ENCODE assay signal across 11 mouse cellular contexts in genomic region chr5:101091027-101091598, GRCm38 (mm10).
DNase-seq lines count a peak whose midpoint lies in the region; ATAC-seq and TF ChIP-seq lines count a peak whose summit lies in the region.
"Had no signal": no experiment of that assay in that cellular context is flagged by ENCODE, and none has a peak within 500 bp of the region (broad histone marks: within the 10 kb centered on the region; RNA-seq: fewer than 3 reads in every experiment).

No protein-coding gene starts in this region.

- H3K9ac ChIP-seq in hindbrain, embryonic 12.5 days, result no peak overlapping the region
- peak overlapping the region; percentile 5; the same call in 1 of the 2 replicates for H3K9ac ChIP-seq in neural tube, embryonic 14.5 days (replicated peaks; ENCODE audit: low read depth, low read length)
- H3K9ac ChIP-seq: liver, embryonic 12.5 days had no signal

- H3K36me3 ChIP-seq in hindbrain, embryonic 12.5 days, result no peaks in the 10 kb centered on the region
- no peaks in the 10 kb centered on the region for H3K36me3 ChIP-seq in neural tube, embryonic 14.5 days (ENCODE audit: control insufficient read depth, insufficient read depth, low read length)
- H3K36me3 ChIP-seq: liver, embryonic 12.5 days had no signal

- H3K4me3 ChIP-seq in hindbrain, embryonic 12.5 days, result no peak overlapping the region
- no peak overlapping the region for H3K4me3 ChIP-seq in neural tube, embryonic 14.5 days (ENCODE audit: low read depth, low read length)
- H3K4me3 ChIP-seq: liver, embryonic 12.5 days had no signal

- no peak for TF ChIP-seq POLR2A in brain, embryonic 14.5 days (IDR thresholded peaks at IDR 0.05; ENCODE audit: borderline replicate concordance, extremely low read depth, insufficient read depth, insufficient read length, poor library complexity, severe bottlenecking)

- H3K27me3 ChIP-seq in hindbrain, embryonic 12.5 days, result 0 out of 2 replicates have a peak, but pooled peaks cover 2% of the 10 kb centered on the region
- no peaks in the 10 kb centered on the region for H3K27me3 ChIP-seq in neural tube, embryonic 14.5 days (ENCODE audit: control insufficient read depth, insufficient read depth, low read length)
- H3K27me3 ChIP-seq: liver, embryonic 12.5 days had no signal

- TF ChIP-seq CTCF in brain, embryonic 14.5 days (IDR thresholded peaks at IDR 0.05; ENCODE audit: borderline replicate concordance, extremely low read depth, insufficient read depth, insufficient read length), result no peak

- WGBS in hindbrain, embryonic 12.5 days, result 45% methylated on average over 21 of the region's 21 CpGs
- WGBS in neural tube, embryonic 14.5 days, result 21% methylated on average over 21 of the region's 21 CpGs

- peaks cover 13% of the 10 kb centered on the region for H3K4me1 ChIP-seq in hindbrain, embryonic 12.5 days
- peaks cover 11% of the 10 kb centered on the region; the same call in 1 of the 2 replicates for H3K4me1 ChIP-seq in neural tube, embryonic 14.5 days (ENCODE audit: control insufficient read depth, insufficient read depth, low read length)
- H3K4me1 ChIP-seq: liver, embryonic 12.5 days had no signal

- peak overlapping the region; percentile 5; the same call in 1 of the 2 replicates for H3K4me2 ChIP-seq in hindbrain, embryonic 12.5 days (replicated peaks)
- peak overlapping the region; percentile 9; the same call in 1 of the 2 replicates for H3K4me2 ChIP-seq in neural tube, embryonic 14.5 days (ENCODE audit: low read depth, low read length)
- H3K4me2 ChIP-seq: liver, embryonic 12.5 days had no signal

- DNase-seq in layer of hippocampus, postnatal 14 days (ENCODE audit: low spot score in 2 of 2), result peak; percentile 16 to 25
- no peak for DNase-seq in layer of hippocampus, postnatal 25 days (ENCODE audit: extremely low spot score in 1 of 2, low spot score in 1 of 2)
- DNase-seq in brain, embryonic 14.5 days (ENCODE audit: low read depth), result peak; percentile 94
- no peak for DNase-seq in spleen, postnatal 10 days (ENCODE audit: low spot score in 2 of 2)
- no peak for DNase-seq in thymus, postnatal 4 days
- DNase-seq: adrenal gland, adult 2 months; cerebellum, adult 2 months; kidney, postnatal 4 days had no signal

- peak; percentile 82 for ATAC-seq in hindbrain, embryonic 12.5 days (ENCODE audit: low FRiP score)
- ATAC-seq in neural tube, embryonic 14.5 days (ENCODE audit: low read depth), result peak; percentile 86
- ATAC-seq: liver, embryonic 12.5 days had no signal

- peak overlapping the region; percentile 74 for H3K27ac ChIP-seq in hindbrain, embryonic 12.5 days
- peak overlapping the region; percentile 74 for H3K27ac ChIP-seq in neural tube, embryonic 14.5 days (ENCODE audit: low read depth, low read length)
- H3K27ac ChIP-seq: liver, embryonic 12.5 days had no signal

- no peaks in the 10 kb centered on the region for H3K9me3 ChIP-seq in hindbrain, embryonic 12.5 days (replicated peaks)
- H3K9me3 ChIP-seq in neural tube, embryonic 14.5 days (ENCODE audit: control insufficient read depth, low read length), result no peaks in the 10 kb centered on the region
- H3K9me3 ChIP-seq: liver, embryonic 12.5 days had no signal

Comparison
In these comparisons a context has a peak if more than half of its experiments do, and no peak if none do; other contexts are left out.
1. DNase-seq: peak in layer of hippocampus, postnatal 14 days (2 of 2) and brain, embryonic 14.5 days (single experiment); none in layer of hippocampus, postnatal 25 days (0 of 2), spleen, postnatal 10 days (0 of 2) and thymus, postnatal 4 days (single experiment).